Mouse (Mus musculus): Measurements from ENCODE around the gene Tas2r121.
"Not testable (repeated sequence)": the region's sequence is repeated elsewhere in the genome, so short reads cannot be mapped to it uniquely, and the experiment has no call there.

The Tas2r121 gene

DNA sequence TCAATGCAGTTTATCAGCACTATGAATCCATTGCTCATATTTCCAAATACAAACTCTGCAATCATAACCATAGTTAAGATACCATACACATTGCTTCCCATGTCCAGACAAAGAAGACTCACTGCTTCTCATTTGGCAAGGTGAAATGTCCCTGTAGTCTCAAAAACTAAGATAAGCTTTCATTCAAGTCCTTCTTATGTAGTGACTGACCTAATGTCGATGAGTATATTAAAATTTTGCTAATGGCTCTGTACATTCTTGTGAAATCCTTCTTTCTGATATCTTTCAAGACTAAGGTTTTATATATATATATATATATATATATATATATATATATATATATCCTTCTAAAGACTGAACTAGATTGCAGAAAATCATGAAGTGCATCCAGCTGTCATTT, at the start of gene Tas2r121:
TSS of gene Tas2r121 (minus strand) at position 101 of the 400 bp plus-strand sequence.
- DNase-seq, result no peak

DNA sequence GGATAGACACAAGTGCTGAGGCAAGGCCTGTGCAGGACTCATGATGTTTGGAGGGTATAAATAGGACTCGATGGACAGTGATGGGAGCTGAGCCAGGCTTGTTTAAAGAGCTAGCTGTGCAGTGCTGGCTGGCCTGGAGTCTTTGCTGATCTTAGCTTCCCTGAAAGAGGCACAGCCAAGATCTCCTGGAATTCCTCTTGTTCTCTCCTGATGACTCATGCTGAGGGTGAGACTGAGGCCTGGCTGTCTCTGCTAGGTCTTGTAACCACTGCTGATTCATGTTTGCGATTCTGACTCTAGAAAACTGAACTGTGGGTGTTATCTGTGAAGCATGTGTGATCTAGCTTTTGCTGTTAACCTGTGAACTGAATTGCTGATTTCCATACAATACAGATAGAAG, 49.4 kb upstream of the Tas2r121 start:
- DNase-seq, result no peak

DNA sequence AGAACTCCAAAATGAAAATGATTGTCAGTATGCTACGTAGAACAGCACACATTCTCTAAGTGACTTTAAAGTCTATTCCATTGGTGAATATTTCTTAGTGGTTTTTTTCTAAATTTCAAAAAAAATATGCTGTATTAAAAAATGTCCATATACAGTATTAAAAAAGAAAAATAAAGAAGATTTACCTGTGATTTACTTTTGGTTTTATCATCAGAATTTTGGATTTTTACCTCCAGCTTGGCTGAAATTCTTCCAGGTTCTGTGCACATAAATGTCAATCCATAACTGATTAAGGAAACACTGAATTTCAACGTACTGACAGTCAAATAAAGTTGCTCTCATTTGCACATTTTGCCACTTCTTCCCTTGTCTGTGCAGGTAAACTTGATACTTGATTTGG, 37.1 kb upstream of the Tas2r121 start, which contains the start of gene Tas2r115:
TSS of gene Tas2r115 (minus strand) at position 101 of the 400 bp plus-strand sequence.
- no peak for DNase-seq

DNA sequence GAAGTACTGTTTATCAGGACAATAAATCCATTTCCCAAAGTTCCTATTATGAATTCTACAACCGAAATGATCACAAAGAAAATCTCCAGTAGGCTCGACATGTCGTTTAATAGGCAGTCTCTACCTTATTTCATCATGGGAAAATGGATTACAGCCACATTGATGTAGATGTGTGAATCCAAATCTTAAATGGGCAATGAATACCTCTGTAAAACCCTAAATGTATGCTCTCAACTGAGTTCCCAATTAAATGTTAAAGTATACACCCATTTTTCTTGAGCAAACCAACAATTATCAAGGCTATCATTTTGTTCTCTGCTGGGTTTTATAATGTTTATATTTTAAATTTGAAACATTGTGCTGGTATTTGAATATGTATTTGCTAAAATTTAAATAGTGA, 11.0 kb upstream of the Tas2r121 start, which contains the start of gene Tas2r122:
TSS of gene Tas2r122 (minus strand) at position 101 of the 400 bp plus-strand sequence.
- DNase-seq, result no peak

DNA sequence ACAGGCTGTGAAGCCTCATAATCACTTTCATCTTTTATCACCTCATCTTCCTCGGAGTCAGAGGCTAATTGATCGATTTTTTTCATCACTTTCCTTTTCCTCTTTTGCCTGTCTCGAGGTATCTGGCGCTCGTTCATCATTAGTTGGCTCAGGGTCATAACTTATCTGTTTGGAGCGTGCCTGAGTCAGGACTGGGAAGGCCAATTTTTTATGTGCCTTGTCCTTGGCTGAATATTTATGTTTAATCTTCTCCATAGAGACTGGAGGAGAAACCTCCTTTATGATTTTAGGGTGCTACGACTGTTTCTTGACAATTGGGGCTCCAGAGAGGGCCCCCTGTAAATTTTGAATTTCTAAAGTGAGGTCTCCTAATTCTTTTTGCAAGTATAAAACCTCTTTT, 9.2 kb downstream of the Tas2r121 start:
- DNase-seq, result not testable (repeated sequence)

DNA sequence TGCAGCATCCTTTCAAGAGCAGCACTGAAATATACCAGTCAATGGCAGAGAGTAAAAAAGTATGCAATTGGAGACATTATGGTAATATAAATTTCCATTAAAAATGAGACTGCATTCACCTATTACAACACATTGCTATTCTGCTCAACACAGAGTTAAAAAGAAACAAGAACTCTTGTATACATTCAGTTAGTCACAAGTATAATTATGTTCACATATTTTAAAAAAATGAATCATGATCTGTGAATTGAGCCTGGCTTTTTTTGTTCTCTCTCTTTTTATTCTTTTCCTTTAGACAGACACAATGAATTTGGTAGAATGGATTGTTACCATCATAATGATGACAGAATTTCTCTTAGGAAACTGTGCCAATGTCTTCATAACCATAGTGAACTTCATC, 44.2 kb downstream of the Tas2r121 start, which contains the start of gene Tas2r120:
TSS of gene Tas2r120 (plus strand) at position 301 of the 400 bp plus-strand sequence.
- DNase-seq, result no peak

DNA sequence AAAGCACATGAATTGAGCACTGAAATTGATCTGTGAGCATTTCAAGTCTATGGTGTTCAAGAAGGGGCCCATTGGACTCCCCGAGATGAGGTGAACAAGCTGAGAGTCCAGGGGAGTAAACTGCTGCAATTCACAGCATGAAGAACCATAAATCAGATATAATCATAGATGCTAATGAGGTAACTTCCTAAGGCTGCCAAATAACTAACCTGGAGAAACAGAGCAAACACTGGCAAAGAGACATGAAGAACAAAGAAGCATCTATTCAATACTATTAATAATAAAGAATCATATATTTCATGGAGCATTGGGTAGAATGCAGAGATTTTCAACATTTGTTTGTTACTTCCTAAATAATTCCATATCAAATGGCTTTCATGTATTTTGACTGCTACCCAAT, 49.4 kb downstream of the Tas2r121 start, which contains the start of gene A630073D07Rik:
TSS of gene A630073D07Rik (minus strand) at position 101 of the 400 bp plus-strand sequence.
- no peak for DNase-seq
